ENCODE assay signal across 26 mouse cellular contexts in the genomic region with DNA sequence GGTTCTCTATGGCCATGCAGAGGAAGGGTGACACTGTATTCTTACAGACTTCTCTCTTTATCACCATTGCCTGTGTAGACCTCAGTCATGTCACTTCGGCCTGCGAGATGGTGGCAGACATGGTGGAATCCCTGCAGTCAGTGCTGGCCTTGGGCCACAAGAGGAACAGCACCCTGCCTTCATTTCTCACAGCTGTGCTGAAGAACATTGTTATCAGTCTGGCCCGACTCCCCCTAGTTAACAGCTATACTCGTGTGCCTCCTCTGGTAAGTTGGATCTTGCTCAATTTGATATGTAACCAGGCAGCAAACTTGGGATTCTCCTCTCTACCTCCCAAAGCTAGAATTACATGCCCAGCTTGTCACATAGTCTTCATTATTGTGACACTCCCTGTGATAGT. TPM values are rescaled to one million over a fixed set of nuclear protein-coding genes. Genes with fewer than 3 reads are reported as not detected.
DNase-seq lines count a peak whose midpoint lies in the region; ATAC-seq and TF ChIP-seq lines count a peak whose summit lies in the region.
"Had no signal": no experiment of that assay in that cellular context is flagged by ENCODE, and none has a peak within 500 bp of the region (broad histone marks: within the 10 kb centered on the region; RNA-seq: fewer than 3 reads in every experiment).

No protein-coding gene starts in this region.

- no peaks in the 10 kb centered on the region for H3K9me3 ChIP-seq in liver, embryonic 13.5 days (replicated peaks)
- H3K9me3 ChIP-seq in liver, postnatal 0 days (ENCODE audit: low read length) = no peaks in the 10 kb centered on the region
- no peaks in the 10 kb centered on the region for H3K9me3 ChIP-seq in MEL (replicated peaks; ENCODE audit: insufficient read depth, low read length)
- H3K9me3 ChIP-seq: embryonic facial prominence, embryonic 13.5 days; embryonic facial prominence, embryonic 15.5 days; forebrain, embryonic 10.5 days; forebrain, embryonic 12.5 days; G1E had no signal

- no peak for DNase-seq in liver, embryonic 13.5 days
- no peak for DNase-seq in liver, postnatal 0 days
- DNase-seq in MEL (ENCODE audit: low read depth, low spot score) = peak; percentile 45
- no peak for DNase-seq in heart, postnatal 10 days
- DNase-seq: adrenal gland, adult 2 months; adrenal gland, postnatal 10 days; adrenal gland, postnatal 25 days; B cell, adult 2 months; cerebellum, adult 11 months; cerebellum, adult 18-20 months; cerebellum, adult 8-10 months; cerebellum, adult 9-11 months; cerebellum, postnatal 14 days; cerebellum, postnatal 36 days; embryo, embryonic 11 days had no signal

- H3K9ac ChIP-seq in liver, embryonic 13.5 days = no peak overlapping the region
- H3K9ac ChIP-seq in liver, postnatal 0 days (replicated peaks) = no peak overlapping the region
- no peak overlapping the region for H3K9ac ChIP-seq in MEL (ENCODE audit: control insufficient read depth, low read depth, low read length, poor library complexity, severe bottlenecking)
- H3K9ac ChIP-seq: embryonic facial prominence, embryonic 13.5 days; embryonic facial prominence, embryonic 15.5 days; forebrain, embryonic 12.5 days had no signal

- no peaks in the 10 kb centered on the region for H3K79me2 ChIP-seq in MEL (ENCODE audit: control insufficient read depth, insufficient read depth, low read length, poor library complexity)

- no peak for TF ChIP-seq RAD21 in MEL (IDR thresholded peaks at IDR 0.05; ENCODE audit: low read depth, low read length)

- ATAC-seq in liver, embryonic 13.5 days (ENCODE audit: low read depth) = no peak
- no peak for ATAC-seq in liver, postnatal 0 days
- ATAC-seq in megakaryocyte-erythroid progenitor cell, adult 5-6 weeks (replicated peaks; ENCODE audit: low FRiP score, low TSS enrichment, poor library complexity, severe bottlenecking) = peak; percentile 89
- ATAC-seq: CD4-positive, CD25-positive, alpha-beta regulatory T cell, adult 4 months; forebrain, embryonic 14.5 days; forebrain, embryonic 16.5 days had no signal

- no peaks in the 10 kb centered on the region for H3K27me3 ChIP-seq in liver, embryonic 13.5 days
- H3K27me3 ChIP-seq in liver, postnatal 0 days (ENCODE audit: insufficient read depth, low read length) = no peaks in the 10 kb centered on the region
- no peaks in the 10 kb centered on the region for H3K27me3 ChIP-seq in MEL (ENCODE audit: control insufficient read depth in 1 of 2, insufficient read depth in 2 of 2, low read length in 2 of 2)
- H3K27me3 ChIP-seq: CH12.LX; embryonic facial prominence, embryonic 13.5 days; embryonic facial prominence, embryonic 15.5 days; forebrain, embryonic 12.5 days had no signal

- H3K4me2 ChIP-seq in liver, embryonic 13.5 days = no peak overlapping the region
- no peak overlapping the region for H3K4me2 ChIP-seq in liver, postnatal 0 days (ENCODE audit: low read depth, low read length)
- H3K4me2 ChIP-seq: embryonic facial prominence, embryonic 13.5 days; embryonic facial prominence, embryonic 15.5 days; forebrain, embryonic 12.5 days had no signal

- 0 out of 2 replicates have a peak, but pooled peaks cover 8% of the 10 kb centered on the region for H3K4me1 ChIP-seq in liver, embryonic 13.5 days (replicated peaks)
- H3K4me1 ChIP-seq in liver, postnatal 0 days (ENCODE audit: insufficient read depth) = no peaks in the 10 kb centered on the region
- no peaks in the 10 kb centered on the region for H3K4me1 ChIP-seq in MEL (ENCODE audit: control insufficient read depth in 1 of 2, insufficient read depth in 2 of 2, low read length in 2 of 2)
- H3K4me1 ChIP-seq: embryonic facial prominence, embryonic 13.5 days; embryonic facial prominence, embryonic 15.5 days; forebrain, embryonic 10.5 days; forebrain, embryonic 12.5 days had no signal

- intact Hi-C loops in heart, postnatal 10 days (cut with DNase I) = no loop called here

- TF ChIP-seq EP300 in liver, postnatal 0 days (IDR thresholded peaks at IDR 0.05; ENCODE audit: low read depth) = no peak
- TF ChIP-seq EP300 in MEL (IDR thresholded peaks at IDR 0.05; ENCODE audit: low read depth in 1 of 2, low read length in 2 of 2) = no peak

- H3K36me3 ChIP-seq in liver, embryonic 13.5 days = peaks cover 95% of the 10 kb centered on the region
- H3K36me3 ChIP-seq in liver, postnatal 0 days (replicated peaks; ENCODE audit: insufficient read depth, low read length) = peaks cover 62% of the 10 kb centered on the region
- peaks cover 6 to 29% of the 10 kb centered on the region in 2 experiments for H3K36me3 ChIP-seq in MEL (ENCODE audit: control insufficient read depth in 1 of 2, insufficient read depth in 2 of 2, low read length in 2 of 2)

- 60% methylated on average over 4 of the region's 4 CpGs for WGBS in liver, embryonic 13.5 days (ENCODE audit: insufficient replicate concordance)
- WGBS in liver, postnatal 0 days (ENCODE audit: insufficient replicate concordance) = 72% methylated on average over 4 of the region's 4 CpGs

- no peak for TF ChIP-seq CTCF in liver, postnatal 0 days (IDR thresholded peaks at IDR 0.05; ENCODE audit: low read depth)
- TF ChIP-seq CTCF in MEL (IDR thresholded peaks at IDR 0.05 in 2 of 3, conservative IDR thresholded peaks at IDR 0.05 in 1 of 3; ENCODE audit: control insufficient read depth in 1 of 3, insufficient read depth in 1 of 3, low read depth in 2 of 3, low read length in 3 of 3, poor library complexity in 1 of 3, severe bottlenecking in 1 of 3) = no peak

- no peak overlapping the region for H3K4me3 ChIP-seq in liver, embryonic 13.5 days (replicated peaks)
- no peak overlapping the region for H3K4me3 ChIP-seq in liver, postnatal 0 days (ENCODE audit: low read depth, low read length)
- no peak overlapping the region for H3K4me3 ChIP-seq in MEL (ENCODE audit: control insufficient read depth in 1 of 2, insufficient read depth in 1 of 2, low read depth in 2 of 2, low read length in 2 of 2)
- H3K4me3 ChIP-seq: embryonic facial prominence, embryonic 13.5 days; embryonic facial prominence, embryonic 15.5 days; erythroblast, embryonic 14.5 days; forebrain, embryonic 10.5 days; forebrain, embryonic 12.5 days had no signal

- TF ChIP-seq POLR2A in MEL (IDR thresholded peaks at IDR 0.05; ENCODE audit: control insufficient read depth in 1 of 2, insufficient read depth in 1 of 2, low read depth in 1 of 2, low read length in 2 of 2, poor library complexity in 1 of 2) = no peak

- H3K27ac ChIP-seq in liver, embryonic 13.5 days = 0 out of 2 replicates have a peak overlapping the region, but pooled peaks have one; percentile 29
- no peak overlapping the region for H3K27ac ChIP-seq in liver, postnatal 0 days (ENCODE audit: low read depth)
- no peak overlapping the region for H3K27ac ChIP-seq in MEL (ENCODE audit: control insufficient read depth, low read depth, low read length)
- H3K27ac ChIP-seq: embryonic facial prominence, embryonic 13.5 days; embryonic facial prominence, embryonic 15.5 days; forebrain, embryonic 10.5 days; forebrain, embryonic 12.5 days had no signal

TF ChIP-seq in MEL, 35 proteins besides CTCF, POLR2A, EP300 and RAD21:
- TF ChIP-seq MXI1 (IDR thresholded peaks at IDR 0.05; ENCODE audit: low read depth, low read length) (no peak), POLR2AphosphoS2 (IDR thresholded peaks at IDR 0.05; ENCODE audit: low read length) (no peak), ETS1 (IDR thresholded peaks at IDR 0.05; ENCODE audit: low read depth, low read length) (peak; percentile 16; the same call in 1 of the 2 replicates), JUND (IDR thresholded peaks at IDR 0.05; ENCODE audit: low read depth, low read length) (no peak), MAX (IDR thresholded peaks at IDR 0.05; ENCODE audit: low read length) (no peak), MYB (IDR thresholded peaks at IDR 0.05; ENCODE audit: low read depth, low read length) (no peak), GABPA (IDR thresholded peaks at IDR 0.05; ENCODE audit: low read depth, low read length) (no peak), MEF2A (IDR thresholded peaks at IDR 0.05; ENCODE audit: extremely low read depth, insufficient replicate concordance, low read depth, low read length, poor library complexity, severe bottlenecking) (no peak), NRF1 (IDR thresholded peaks at IDR 0.05; ENCODE audit: insufficient read depth, low read depth, low read length, poor library complexity, severe bottlenecking) (no peak), SMC3 (IDR thresholded peaks at IDR 0.05; ENCODE audit: low read depth, low read length) (no peak), ZC3H11A (IDR thresholded peaks at IDR 0.05; ENCODE audit: low read depth, low read length) (no peak), ZKSCAN1 (IDR thresholded peaks at IDR 0.05; ENCODE audit: low read depth, low read length) (no peak), GATA1 (IDR thresholded peaks at IDR 0.05; ENCODE audit: low read depth, low read length) (0 out of 2 replicates have a peak, but pooled peaks have one; percentile 19)

RNA-seq across cellular contexts. Expression of a gene that starts 18.6 kb away (rescaled TPM):
- 0.17 and 0.24 TPM in 2 replicates for polyA plus RNA-seq in liver, embryonic 13.5 days (2015; fragmentation: Nextera tagmentation; extraction: Ambion mirVana)
- polyA plus RNA-seq in liver, postnatal 0 days (2015; fragmentation: Nextera tagmentation; extraction: Ambion mirVana) = 0.05 and 0.22 TPM in 2 replicates
- 0.26 and 0.27 TPM in 2 replicates for total RNA-seq in MEL (2012; rRNA removed)
- polyA plus RNA-seq in MEL (2012; ENCODE audit: insufficient read depth in 1 of 2, insufficient read length in 2 of 2, low read depth in 1 of 2, low replicate concordance in 2 of 2, missing spikeins in 1 of 2) = under 1 TPM in 1 of 2 experiments, not detected in 1; 0.88 TPM
- 2.9 and 4.5 TPM in 2 replicates for total RNA-seq in megakaryocyte-erythroid progenitor cell, adult 5-6 weeks (2014; fragmentation: Nextera tagmentation)
- 0.38 TPM in 1 of 2 replicates, not detected in the other for total RNA-seq in megakaryocyte-erythroid progenitor cell, adult 5-6 weeks (2017)
- under 1 TPM; 0.25 to 0.62 TPM for total RNA-seq in heart, postnatal 10 days (2021)

RNA-seq across cellular contexts. Expression of a gene that starts 60.0 kb away (rescaled TPM):
- 21.7 and 28.8 TPM in 2 replicates for polyA plus RNA-seq in liver, embryonic 13.5 days (2015; fragmentation: Nextera tagmentation; extraction: Ambion mirVana)
- polyA plus RNA-seq in liver, postnatal 0 days (2015; fragmentation: Nextera tagmentation; extraction: Ambion mirVana) = 6.9 and 7.3 TPM in 2 replicates
- 11.9 and 12.9 TPM in 2 replicates for total RNA-seq in MEL (2012; rRNA removed)
- 10 to 100 TPM in 1 of 2 experiments, not detected in 1; 15.4 TPM for polyA plus RNA-seq in MEL (2012; ENCODE audit: insufficient read depth in 1 of 2, insufficient read length in 2 of 2, low read depth in 1 of 2, low replicate concordance in 2 of 2, missing spikeins in 1 of 2)
- total RNA-seq in megakaryocyte-erythroid progenitor cell, adult 5-6 weeks (2014; fragmentation: Nextera tagmentation) = 40.7 and 47.4 TPM in 2 replicates
- total RNA-seq in megakaryocyte-erythroid progenitor cell, adult 5-6 weeks (2017) = 30.6 and 38.2 TPM in 2 replicates
- total RNA-seq in heart, postnatal 10 days (2021) = 10 to 100 TPM; 32.5 to 36.5 TPM
